Mouse (Mus musculus) kidney, adult 18-20 months (tissue): ENCODE data around the gene Ndufv2.

Source experiments
- DNase-seq: peaks from one replicate; pipeline ENCODE4 v3.0.0; 2021

The Ndufv2 gene

GRCm38 (mm10) chr17:66101380-66102330 is at the start of gene Ndufv2:
Gene Ndufv2 (minus strand): TSS chr17:66101559.
- DNase-seq: peak; percentile 92

GRCm38 (mm10) chr17:66131212-66131611 is 29.9 kb upstream of the Ndufv2 start:
- DNase-seq: no peak

GRCm38 (mm10) chr17:66130371-66130770 is 29.0 kb upstream of the Ndufv2 start:
- DNase-seq: no peak

GRCm38 (mm10) chr17:66125211-66125610 is 23.9 kb upstream of the Ndufv2 start:
- no peak for DNase-seq

GRCm38 (mm10) chr17:66123816-66124610 is 22.7 kb upstream of the Ndufv2 start:
- no peak for DNase-seq

- peak; percentile 95 for DNase-seq
Observed at GRCm38 (mm10) chr17:66123066-66123815, 21.9 kb upstream of the Ndufv2 start, which contains the start of gene Ddx11. Gene Ddx11 (plus strand): TSS chr17:66123520.

- no peak for DNase-seq
Observed at GRCm38 (mm10) chr17:66120701-66121100, 19.3 kb upstream of the Ndufv2 start.

- DNase-seq: no peak
Observed at GRCm38 (mm10) chr17:66118991-66119390, 17.6 kb upstream of the Ndufv2 start.

- no peak for DNase-seq
Observed at GRCm38 (mm10) chr17:66112166-66112565, 10.8 kb upstream of the Ndufv2 start.

- peak; percentile 90 for DNase-seq
Observed at GRCm38 (mm10) chr17:66111402-66111959, 10.1 kb upstream of the Ndufv2 start, which contains the start of gene Washc1. Gene Washc1 (plus strand): TSS chr17:66111545.

GRCm38 (mm10) chr17:66110746-66111145 is 9.4 kb upstream of the Ndufv2 start:
- no peak for DNase-seq

- no peak for DNase-seq
Observed at GRCm38 (mm10) chr17:66108198-66108597, 6.8 kb upstream of the Ndufv2 start.

- no peak for DNase-seq
Observed at GRCm38 (mm10) chr17:66107466-66107865, 6.1 kb upstream of the Ndufv2 start.

GRCm38 (mm10) chr17:66106601-66107267 is 5.4 kb upstream of the Ndufv2 start:
- peak; percentile 60 for DNase-seq

GRCm38 (mm10) chr17:66104076-66104475 is 2.7 kb upstream of the Ndufv2 start:
- no peak for DNase-seq

GRCm38 (mm10) chr17:66100566-66101379 is 586 bp downstream of the Ndufv2 start:
- DNase-seq: no peak

GRCm38 (mm10) chr17:66092664-66093063 is 8.7 kb downstream of the Ndufv2 start:
- no peak for DNase-seq

- DNase-seq: no peak
Observed at GRCm38 (mm10) chr17:66092065-66092464, 9.3 kb downstream of the Ndufv2 start.

GRCm38 (mm10) chr17:66091392-66091791 is 10.0 kb downstream of the Ndufv2 start:
- DNase-seq: no peak

- DNase-seq: no peak
Observed at GRCm38 (mm10) chr17:66090251-66090650, 11.1 kb downstream of the Ndufv2 start.

- DNase-seq: no peak
Observed at GRCm38 (mm10) chr17:66085038-66085437, 16.3 kb downstream of the Ndufv2 start.
